Mouse (Mus musculus) CH12.LX (cell line): ENCODE results near the gene Lypd6b. TPM values are rescaled to one million over a fixed set of nuclear protein-coding genes. Genes with fewer than 3 reads are reported as not detected.

ENCODE experiments used
- DNase-seq: peaks from one replicate; pipeline ENCODE4 v3.0.0-alpha.2; 2013; ENCODE audit errors: extremely low read depth
- H3K27ac ChIP-seq: 2 replicates; pipeline ENCODE4 v1.5.1; 2012; ENCODE audit warnings: low read depth, mild to moderate bottlenecking, control low read depth, moderate library complexity; ENCODE audit not compliant: insufficient read depth
- H3K27me3 ChIP-seq: replicated peaks from 2 replicates; pipeline ENCODE3; 2012; ENCODE audit warnings: inconsistent platforms
- H3K36me3 ChIP-seq, 2 experiments: replicated peaks in 1 of 2; 2 replicates each; pipeline versions ENCODE3 to v1.6.1; 2012; ENCODE audit warnings: inconsistent platforms in 1 of 2, low read length in 1 of 2, mild to moderate bottlenecking in 1 of 2, mixed read lengths in 1 of 2, moderate library complexity in 1 of 2; ENCODE audit not compliant: control insufficient read depth in 1 of 2, insufficient read depth in 1 of 2
- H3K4me1 ChIP-seq, 2 experiments: 2 replicates each; pipeline ENCODE4 v1.6.1; 2012; ENCODE audit warnings: inconsistent platforms in 1 of 2, moderate library complexity in 1 of 2; ENCODE audit not compliant: insufficient read depth in 2 of 2, control insufficient read depth in 1 of 2
- H3K4me2 ChIP-seq: 2 replicates; pipeline ENCODE4 v1.6.1; 2012; ENCODE audit warnings: low read depth, mild to moderate bottlenecking, control low read depth; ENCODE audit not compliant: poor library complexity, insufficient read depth, severe bottlenecking
- H3K4me3 ChIP-seq, 3 experiments: fragments of 150-350 bp in 1 of 3; sonication (generic) in 1 of 3; replicated peaks in 1 of 3; 2 replicates each; pipeline versions ENCODE3 to v1.5.1; 2011 to 2012; ENCODE audit warnings: low read depth in 2 of 3, low read length in 2 of 3, mild to moderate bottlenecking in 2 of 3, moderate library complexity in 2 of 3, control low read depth in 1 of 3, improper control_type of control experiment in 1 of 3, inconsistent platforms in 1 of 3, mixed read lengths in 1 of 3; ENCODE audit not compliant: poor library complexity in 1 of 3
- H3K79me2 ChIP-seq: replicated peaks from 2 replicates; pipeline ENCODE4 v1.6.1; 2012; ENCODE audit warnings: mild to moderate bottlenecking, moderate library complexity; ENCODE audit not compliant: control insufficient read depth, poor library complexity, insufficient read depth, severe bottlenecking; ENCODE audit errors: extremely low read depth
- H3K9ac ChIP-seq: 2 replicates; pipeline ENCODE4 v1.6.1; 2012; ENCODE audit warnings: low read depth, mild to moderate bottlenecking, control low read depth, moderate library complexity; ENCODE audit not compliant: insufficient read depth
- H3K9me3 ChIP-seq: replicated peaks from 2 replicates; pipeline ENCODE3; 2012; ENCODE audit warnings: low read length, inconsistent platforms, mixed read lengths
- BHLHE40 ChIP-seq: IDR thresholded peaks from 2 replicates; pipeline ENCODE4 v1.6.1; 2011; ENCODE audit warnings: mild to moderate bottlenecking, low read depth, low read length, improper control_type of control experiment
- CTCF ChIP-seq, 2 experiments: IDR thresholded peaks in 1 of 2; conservative IDR thresholded peaks in 1 of 2; 2 replicates each; pipeline ENCODE4 v1.5.1; 2011 to 2012; ENCODE audit warnings: low read depth in 2 of 2, low read length in 2 of 2, improper control_type of control experiment in 1 of 2, inconsistent platforms in 1 of 2, mild to moderate bottlenecking in 1 of 2, moderate library complexity in 1 of 2
- E2F4 ChIP-seq: IDR thresholded peaks from 2 replicates; pipeline ENCODE4 v1.6.1; 2011; ENCODE audit warnings: low read depth, low read length, improper control_type of control experiment; ENCODE audit not compliant: insufficient replicate concordance
- ELF1 ChIP-seq: IDR thresholded peaks from 2 replicates; pipeline ENCODE4 v1.6.1; 2014; ENCODE audit warnings: low read depth, mild to moderate bottlenecking, inconsistent platforms, low read length, improper control_type of control experiment
- EP300 ChIP-seq: IDR thresholded peaks from 2 replicates; pipeline ENCODE4 v1.6.1; 2011; ENCODE audit warnings: low read length, improper control_type of control experiment
- GABPA ChIP-seq: IDR thresholded peaks from 2 replicates; pipeline ENCODE4 v1.6.1; 2012; ENCODE audit warnings: low read depth, low read length, improper control_type of control experiment, inconsistent platforms; ENCODE audit not compliant: insufficient replicate concordance
- HCFC1 ChIP-seq: IDR thresholded peaks from 2 replicates; pipeline ENCODE4 v1.6.1; 2012; ENCODE audit warnings: low read depth, mild to moderate bottlenecking, inconsistent platforms, low read length, improper control_type of control experiment
- IRF4 ChIP-seq: IDR thresholded peaks from 2 replicates; pipeline ENCODE4 v1.6.1; 2014; ENCODE audit warnings: low read depth, mild to moderate bottlenecking, inconsistent platforms, low read length, improper control_type of control experiment
- JUN ChIP-seq: IDR thresholded peaks from 2 replicates; pipeline ENCODE4 v1.6.1; 2011; ENCODE audit warnings: low read depth, mild to moderate bottlenecking, low read length, improper control_type of control experiment, moderate library complexity; ENCODE audit not compliant: insufficient read depth
- JUND ChIP-seq: conservative IDR thresholded peaks from 2 replicates; pipeline ENCODE4 v1.6.1; 2011; ENCODE audit warnings: low read depth, low read length, improper control_type of control experiment
- MAX ChIP-seq: IDR thresholded peaks from 2 replicates; pipeline ENCODE4 v1.6.1; 2011; ENCODE audit warnings: low read length, improper control_type of control experiment
- MAZ ChIP-seq: IDR thresholded peaks from 2 replicates; pipeline ENCODE4 v1.6.1; 2012; ENCODE audit warnings: low read depth, mild to moderate bottlenecking, inconsistent platforms, low read length, improper control_type of control experiment, moderate library complexity
- MXI1 ChIP-seq: IDR thresholded peaks from 2 replicates; pipeline ENCODE4 v1.6.1; 2011; ENCODE audit warnings: mild to moderate bottlenecking, low read depth, low read length, improper control_type of control experiment
- MYC ChIP-seq: IDR thresholded peaks from 2 replicates; pipeline ENCODE4 v1.6.1; 2011; ENCODE audit warnings: low read depth, mild to moderate bottlenecking, improper control_type of control experiment, low read length
- NRF1 ChIP-seq: IDR thresholded peaks from 2 replicates; pipeline ENCODE4 v1.6.1; 2014; ENCODE audit warnings: low read depth, mild to moderate bottlenecking, inconsistent platforms, low read length, improper control_type of control experiment, moderate library complexity
- PAX5 ChIP-seq: IDR thresholded peaks from 2 replicates; pipeline ENCODE4 v1.6.1; 2012; ENCODE audit warnings: low read length, inconsistent platforms, mixed read lengths
- POLR2AphosphoS2 ChIP-seq: IDR thresholded peaks from 2 replicates; pipeline ENCODE4 v1.6.1; 2011; ENCODE audit warnings: low read depth, low read length, improper control_type of control experiment
- RAD21 ChIP-seq: IDR thresholded peaks from 2 replicates; pipeline ENCODE4 v1.6.1; 2011; ENCODE audit warnings: low read depth, mild to moderate bottlenecking, low read length, improper control_type of control experiment, moderate library complexity
- SMC3 ChIP-seq: IDR thresholded peaks from 2 replicates; pipeline ENCODE4 v1.6.1; 2011; ENCODE audit warnings: low read depth, low read length, improper control_type of control experiment
- TBP ChIP-seq: conservative IDR thresholded peaks from 2 replicates; pipeline ENCODE4 v1.6.1; 2011; ENCODE audit warnings: low read depth, low read length, improper control_type of control experiment
- UBTF ChIP-seq: IDR thresholded peaks from 2 replicates; pipeline ENCODE4 v1.6.1; 2012; ENCODE audit warnings: low read depth, mild to moderate bottlenecking, inconsistent platforms, low read length, improper control_type of control experiment, moderate library complexity
- USF2 ChIP-seq: conservative IDR thresholded peaks from 2 replicates; pipeline ENCODE4 v1.6.1; 2011; ENCODE audit warnings: low read depth, low read length, improper control_type of control experiment
- ZC3H11A ChIP-seq: IDR thresholded peaks from 2 replicates; pipeline ENCODE4 v1.6.1; 2012; ENCODE audit warnings: low read depth, mild to moderate bottlenecking, inconsistent platforms, low read length, improper control_type of control experiment
- ZKSCAN1 ChIP-seq: IDR thresholded peaks from 2 replicates; pipeline ENCODE4 v1.6.1; 2012; ENCODE audit warnings: low read depth, inconsistent platforms, low read length, improper control_type of control experiment, borderline replicate concordance
- ZNF384 ChIP-seq: IDR thresholded peaks from 2 replicates; pipeline ENCODE4 v1.6.1; 2012; ENCODE audit warnings: low read depth, low read length, improper control_type of control experiment, inconsistent platforms
- dilution Hi-C: fragments of 300-500 bp; cut with MboI; formaldehyde crosslinking; loops from 2 replicates; pipeline ENCODE4 v1.14.3; 2020; ENCODE audit warnings: low sequenced_read_pairs; ENCODE audit not compliant: extremely low pct_unique_long_range_greater_than_20kb, extremely low pct_ligation_motif_present
- in situ Hi-C: fragments of 300-500 bp; cut with MboI; formaldehyde crosslinking; loops from 3 replicates; pipeline ENCODE4 v1.14.3; 2019; ENCODE audit warnings: low sequenced_read_pairs, low pct_ligation_motif_present, low pct_unique_long_range_greater_than_20kb, mixed read lengths
- polyA plus RNA-seq: library from polyadenylated mRNA; unstranded; fragments of >175 nt; gene quantifications from 2 replicates; pipeline ENCODE4 v1.2.1, GENCODE M21; 2012; ENCODE audit warnings: low read depth; ENCODE audit not compliant: insufficient read length
- total RNA-seq, 2 experiments: library from RNA; depleted of rRNA; stranded (reverse); fragments of 300-350 nt in 1 of 2; fragments of >200 nt in 1 of 2; gene quantifications; 2 replicates each; pipeline ENCODE4 v1.2.3; 2012 to 2014

Lypd6b gene
- total and polyA plus RNA-seq, 3 experiments: 0.15 to 1.4 TPM; not detected in 1

DNA sequence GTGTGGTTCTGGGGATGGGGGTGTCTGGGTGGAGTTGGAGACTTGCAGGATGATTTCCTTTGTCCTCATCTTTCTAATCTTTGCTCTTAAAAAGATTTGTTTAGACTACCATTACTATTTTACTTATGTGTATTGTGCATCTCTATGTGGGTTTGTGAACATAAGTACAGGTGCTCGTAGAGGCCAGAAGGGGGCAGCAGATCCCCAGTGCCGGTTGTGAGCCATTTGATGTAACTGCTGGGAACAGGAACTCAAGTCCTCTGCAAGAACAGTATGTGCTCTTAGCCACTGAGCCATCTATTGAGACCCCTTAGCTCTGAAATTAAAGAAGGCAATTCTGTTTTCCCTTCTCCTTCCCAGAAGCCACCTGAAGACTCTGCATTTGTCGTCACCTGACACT is 183.5 kb downstream of the Lypd6b start:
- Histone ChIP-seq H3K4me3 (no peak overlapping the region), H3K4me1 (peaks cover 0 to 6% of the 10 kb centered on the region in 2 experiments; a peak in 2 of 4 replicates), H3K27ac (no peak overlapping the region), H3K9ac (no peak overlapping the region), H3K79me2 (no peaks in the 10 kb centered on the region), H3K27me3 (no peaks in the 10 kb centered on the region), H3K9me3 (no peaks in the 10 kb centered on the region), H3K4me2 (no peak overlapping the region), H3K36me3 (no peaks in the 10 kb centered on the region)
- TF ChIP-seq MXI1 (no peak), MAZ (no peak), ZKSCAN1 (no peak), RAD21 (peak; percentile 25), HCFC1 (no peak), USF2 (no peak), SMC3 (peak; percentile 15), NRF1 (no peak), ZC3H11A (no peak), CTCF (conservative IDR thresholded peaks at IDR 0.05 in 1 of 2, IDR thresholded peaks at IDR 0.05 in 1 of 2; ENCODE audit: low read depth in 2 of 2, low read length in 2 of 2) (peak in 1 of 2 experiments; percentile 38; a peak in 3 of 4 replicates), PAX5 (no peak), ELF1 (no peak), ZNF384 (no peak), EP300 (no peak), BHLHE40 (no peak), JUN (no peak), MYC (no peak), E2F4 (no peak), GABPA (no peak), UBTF (no peak), POLR2AphosphoS2 (no peak), IRF4 (no peak), MAX (no peak), TBP (no peak), JUND (no peak)
- dilution Hi-C loops (no loop called here), in situ Hi-C loops (no loop called here)
- peak; percentile 14 for DNase-seq
